Mouse (Mus musculus) hindlimb bud, embryonic 11.5 days (tissue): Measurements from ENCODE around the gene Rmnd5b.

Experiments
- DNase-seq: peaks from one replicate; pipeline ENCODE4 v3.0.0-alpha.2; 2012; ENCODE audit warnings: low read depth, low spot score; ENCODE audit errors: extremely low spot score

The Rmnd5b gene

GRCm38 (mm10) chr11:51593849-51594248 is 41.8 kb downstream of the Rmnd5b start:
- no peak for DNase-seq

GRCm38 (mm10) chr11:51593368-51593767 is 42.3 kb downstream of the Rmnd5b start:
- no peak for DNase-seq

GRCm38 (mm10) chr11:51591915-51592314 is 43.8 kb downstream of the Rmnd5b start:
- DNase-seq = no peak

- DNase-seq = no peak
Measured at GRCm38 (mm10) chr11:51591168-51591567, 44.5 kb downstream of the Rmnd5b start.

- DNase-seq = no peak
Measured at GRCm38 (mm10) chr11:51590002-51590401, 45.7 kb downstream of the Rmnd5b start.

- DNase-seq = no peak
Measured at GRCm38 (mm10) chr11:51588833-51589232, 46.9 kb downstream of the Rmnd5b start.

- DNase-seq = no peak
Measured at GRCm38 (mm10) chr11:51587059-51587458, 48.6 kb downstream of the Rmnd5b start.

GRCm38 (mm10) chr11:51586411-51586810 is 49.3 kb downstream of the Rmnd5b start:
- no peak for DNase-seq

GRCm38 (mm10) chr11:51585608-51586252 is 50.0 kb downstream of the Rmnd5b start:
- no peak for DNase-seq

- DNase-seq = peak; percentile 88
Measured at GRCm38 (mm10) chr11:51584431-51585248, 51.1 kb downstream of the Rmnd5b start, which contains the start of gene Phykpl. Gene Phykpl (plus strand): TSS chr11:51584757.

GRCm38 (mm10) chr11:51584057-51584430 is 51.7 kb downstream of the Rmnd5b start:
- DNase-seq = no peak

- DNase-seq = no peak
Measured at GRCm38 (mm10) chr11:51582713-51583112, 53.0 kb downstream of the Rmnd5b start.

- no peak for DNase-seq
Measured at GRCm38 (mm10) chr11:51579024-51579423, 56.7 kb downstream of the Rmnd5b start.

- no peak for DNase-seq
Measured at GRCm38 (mm10) chr11:51577587-51577986, 58.1 kb downstream of the Rmnd5b start.

GRCm38 (mm10) chr11:51576454-51576853 is 59.2 kb downstream of the Rmnd5b start:
- no peak for DNase-seq
